Mouse (Mus musculus): Measurements from ENCODE around the gene Ccdc78.

Gene Ccdc78

GRCm38 (mm10) chr17:25833961-25834594 is 47.7 kb downstream of the Ccdc78 start:
- no peak for DNase-seq (ENCODE audit: low spot score)

- DNase-seq (ENCODE audit: low spot score), result no peak
Observed at GRCm38 (mm10) chr17:25834595-25835222, 48.3 kb downstream of the Ccdc78 start.

- DNase-seq (ENCODE audit: low spot score), result no peak
Observed at GRCm38 (mm10) chr17:25835301-25835700, 48.9 kb downstream of the Ccdc78 start.

GRCm38 (mm10) chr17:25835816-25836215 is 49.4 kb downstream of the Ccdc78 start:
- DNase-seq (ENCODE audit: low spot score), result no peak

GRCm38 (mm10) chr17:25836397-25837075 is 50.2 kb downstream of the Ccdc78 start:
- no peak for DNase-seq (ENCODE audit: low spot score)

GRCm38 (mm10) chr17:25837076-25837410 is 50.7 kb downstream of the Ccdc78 start, which contains the start of gene Rhbdl1:
Gene Rhbdl1 (minus strand): TSS chr17:25837295.
- peak; percentile 60 for DNase-seq (ENCODE audit: low spot score)

GRCm38 (mm10) chr17:25837533-25837932 is 51.2 kb downstream of the Ccdc78 start:
- peak; percentile 43 for DNase-seq (ENCODE audit: low spot score)

- no peak for DNase-seq (ENCODE audit: low spot score)
Observed at GRCm38 (mm10) chr17:25838904-25839303, 52.5 kb downstream of the Ccdc78 start.

GRCm38 (mm10) chr17:25839455-25840235 is 53.3 kb downstream of the Ccdc78 start:
- DNase-seq (ENCODE audit: low spot score), result no peak
